12 mouse cellular contexts compared by ENCODE assay signal in genomic region chr6:87328265-87329173, GRCm38 (mm10). TPM values are rescaled to one million over a fixed set of nuclear protein-coding genes. Genes with fewer than 3 reads are reported as not detected.
DNase-seq lines count a peak whose midpoint lies in the region; ATAC-seq and TF ChIP-seq lines count a peak whose summit lies in the region.
"Had no signal": no experiment of that assay in that cellular context is flagged by ENCODE, and none has a peak within 500 bp of the region (broad histone marks: within the 10 kb centered on the region; RNA-seq: fewer than 3 reads in every experiment).

No protein-coding gene starts in this region.

- 48% methylated on average over 22 of the region's 22 CpGs for WGBS in heart, embryonic 16.5 days
- 76% methylated on average over 22 of the region's 22 CpGs for WGBS in midbrain, postnatal 0 days
- WGBS in midbrain, embryonic 16.5 days = 80% methylated on average over 22 of the region's 22 CpGs
- 60% methylated on average over 22 of the region's 22 CpGs for WGBS in kidney, adult 2 months

- peak overlapping the region; percentile 16; the same call in 1 of the 2 replicates for H3K4me2 ChIP-seq in heart, embryonic 16.5 days (ENCODE audit: low read depth, low read length)
- H3K4me2 ChIP-seq in midbrain, postnatal 0 days (ENCODE audit: low read depth, low read length, poor library complexity, severe bottlenecking) = no peak overlapping the region
- no peak overlapping the region for H3K4me2 ChIP-seq in midbrain, embryonic 16.5 days (ENCODE audit: low read length)
- H3K4me2 ChIP-seq: hindbrain, embryonic 12.5 days; neural tube, embryonic 13.5 days had no signal

- peaks cover 13% of the 10 kb centered on the region for H3K4me1 ChIP-seq in heart, embryonic 16.5 days (ENCODE audit: control insufficient read depth, insufficient read depth, low read length)
- no peaks in the 10 kb centered on the region for H3K4me1 ChIP-seq in midbrain, postnatal 0 days (ENCODE audit: insufficient read depth, low read length)
- H3K4me1 ChIP-seq in midbrain, embryonic 16.5 days (ENCODE audit: control insufficient read depth, insufficient read depth, low read length) = no peaks in the 10 kb centered on the region
- no peaks in the 10 kb centered on the region for H3K4me1 ChIP-seq in kidney, adult 2 months (ENCODE audit: control insufficient read depth, insufficient read depth, low read length)

- no peaks in the 10 kb centered on the region for H3K36me3 ChIP-seq in heart, embryonic 16.5 days (ENCODE audit: control insufficient read depth, insufficient read depth)
- no peaks in the 10 kb centered on the region for H3K36me3 ChIP-seq in midbrain, postnatal 0 days (ENCODE audit: insufficient read depth, low read length)
- no peaks in the 10 kb centered on the region for H3K36me3 ChIP-seq in midbrain, embryonic 16.5 days (ENCODE audit: control insufficient read depth, insufficient read depth, low read length)
- H3K36me3 ChIP-seq in kidney, adult 2 months (ENCODE audit: control insufficient read depth, insufficient read depth, low read length) = no peaks in the 10 kb centered on the region
- H3K36me3 ChIP-seq: hindbrain, embryonic 12.5 days; neural tube, embryonic 13.5 days had no signal

- no peak for DNase-seq in heart, adult 18-20 months
- peak; percentile 53 for DNase-seq in midbrain, postnatal 0 days (ENCODE audit: low spot score)
- peak; percentile 78 for DNase-seq in kidney, adult 2 months
- DNase-seq in lung, postnatal 10 days = peak; percentile 29
- no peak for DNase-seq in c-Kit-positive CD71-positive TER-119-positive erythroid progenitor cells, embryonic 14.5 days (ENCODE audit: low spot score)
- DNase-seq in embryo, embryonic 9.5 days (ENCODE audit: extremely low spot score) = no peak
- DNase-seq: cerebellum, adult 2 months had no signal

- no peak for TF ChIP-seq CTCF in midbrain, postnatal 0 days (IDR thresholded peaks at IDR 0.05)
- TF ChIP-seq CTCF in kidney, adult 2 months (conservative IDR thresholded peaks at IDR 0.05; ENCODE audit: insufficient read depth, insufficient read length, low read depth, low read length) = no peak

- no peak overlapping the region for H3K4me3 ChIP-seq in heart, embryonic 16.5 days (ENCODE audit: low read length)
- no peak overlapping the region for H3K4me3 ChIP-seq in midbrain, postnatal 0 days (ENCODE audit: low read depth, low read length)
- H3K4me3 ChIP-seq in midbrain, embryonic 16.5 days (ENCODE audit: low read depth, low read length) = no peak overlapping the region
- no peak overlapping the region for H3K4me3 ChIP-seq in kidney, adult 2 months (ENCODE audit: insufficient read depth, low read depth, low read length)
- H3K4me3 ChIP-seq: hindbrain, embryonic 12.5 days; neural tube, embryonic 13.5 days had no signal

- TF ChIP-seq POLR2A in kidney, adult 2 months (IDR thresholded peaks at IDR 0.05; ENCODE audit: low read depth, low read length) = no peak

- H3K9ac ChIP-seq in heart, embryonic 16.5 days (ENCODE audit: low read length) = no peak overlapping the region
- no peak overlapping the region for H3K9ac ChIP-seq in midbrain, postnatal 0 days (replicated peaks; ENCODE audit: low read length, poor library complexity, severe bottlenecking)
- H3K9ac ChIP-seq in midbrain, embryonic 16.5 days (ENCODE audit: low read depth, low read length) = no peak overlapping the region
- H3K9ac ChIP-seq: hindbrain, embryonic 12.5 days; neural tube, embryonic 13.5 days had no signal

- H3K9me3 ChIP-seq in heart, embryonic 16.5 days (replicated peaks; ENCODE audit: control insufficient read depth, low read length) = no peaks in the 10 kb centered on the region
- no peaks in the 10 kb centered on the region for H3K9me3 ChIP-seq in midbrain, postnatal 0 days (ENCODE audit: low read length)
- H3K9me3 ChIP-seq in midbrain, embryonic 16.5 days (replicated peaks; ENCODE audit: control insufficient read depth, low read length, poor library complexity, severe bottlenecking) = no peaks in the 10 kb centered on the region
- H3K9me3 ChIP-seq: hindbrain, embryonic 12.5 days; neural tube, embryonic 13.5 days had no signal

- ATAC-seq in heart, embryonic 16.5 days (replicated peaks; ENCODE audit: extremely low read depth, insufficient read depth, low FRiP score) = 0 out of 2 replicates have a peak, but pooled peaks have one; percentile 28
- ATAC-seq in midbrain, postnatal 0 days (ENCODE audit: low FRiP score) = no peak
- no peak for ATAC-seq in midbrain, embryonic 16.5 days

- H3K27ac ChIP-seq in heart, embryonic 16.5 days (ENCODE audit: low read length) = peak overlapping the region; percentile 50; the same call in 1 of the 2 replicates
- no peak overlapping the region for H3K27ac ChIP-seq in midbrain, postnatal 0 days (ENCODE audit: low read depth, low read length)
- no peak overlapping the region for H3K27ac ChIP-seq in midbrain, embryonic 16.5 days (ENCODE audit: low read length)
- H3K27ac ChIP-seq in kidney, adult 2 months (ENCODE audit: insufficient read depth, low read depth, low read length) = no peak overlapping the region
- H3K27ac ChIP-seq: hindbrain, embryonic 12.5 days; neural tube, embryonic 13.5 days had no signal

- H3K27me3 ChIP-seq in heart, embryonic 16.5 days (ENCODE audit: control insufficient read depth, insufficient read depth, low read length) = 0 out of 2 replicates have a peak, but pooled peaks cover 2% of the 10 kb centered on the region
- no peaks in the 10 kb centered on the region for H3K27me3 ChIP-seq in midbrain, postnatal 0 days (ENCODE audit: insufficient read depth, low read length)
- no peaks in the 10 kb centered on the region for H3K27me3 ChIP-seq in midbrain, embryonic 16.5 days (ENCODE audit: control insufficient read depth, insufficient read depth, low read depth, low read length)
- no peaks in the 10 kb centered on the region for H3K27me3 ChIP-seq in kidney, adult 2 months (replicated peaks; ENCODE audit: control insufficient read depth, insufficient read depth, low read length)
- H3K27me3 ChIP-seq: hindbrain, embryonic 12.5 days; neural tube, embryonic 13.5 days had no signal

RNA-seq across cellular contexts. Expression of gene Antxr1, which starts 7.1 kb away (rescaled TPM):
- 3.8 and 4.9 TPM in 2 replicates for polyA plus RNA-seq in heart, embryonic 16.5 days (2015; fragmentation: Nextera tagmentation; extraction: Ambion mirVana)
- 1 to 10 TPM; 6.5 to 7.6 TPM for total RNA-seq in heart, adult 18-20 months (2021)
- total RNA-seq in midbrain, postnatal 0 days (2014; rRNA removed) = 13.1 and 17.0 TPM in 2 replicates
- 2.2 and 2.9 TPM in 2 replicates for polyA plus RNA-seq in midbrain, postnatal 0 days (2015; fragmentation: Nextera tagmentation; extraction: Ambion mirVana)
- 2.7 and 3.0 TPM in 2 replicates for polyA plus RNA-seq in midbrain, embryonic 16.5 days (2015; fragmentation: Nextera tagmentation; extraction: Ambion mirVana)
- 2.0 and 2.5 TPM in 2 replicates for polyA plus RNA-seq in kidney, adult 2 months (2012; rRNA removed)

RNA-seq across cellular contexts. Expression of gene Gkn1, which starts 22.2 kb away (rescaled TPM):
- polyA plus RNA-seq in heart, embryonic 16.5 days (2015; fragmentation: Nextera tagmentation; extraction: Ambion mirVana) = not detected in 2 replicates
- not detected for total RNA-seq in heart, adult 18-20 months (2021)
- not detected in 2 replicates for total RNA-seq in midbrain, postnatal 0 days (2014; rRNA removed)
- not detected in 2 replicates for polyA plus RNA-seq in midbrain, postnatal 0 days (2015; fragmentation: Nextera tagmentation; extraction: Ambion mirVana)
- polyA plus RNA-seq in midbrain, embryonic 16.5 days (2015; fragmentation: Nextera tagmentation; extraction: Ambion mirVana) = not detected in 2 replicates
- 0.10 and 0.48 TPM in 2 replicates for polyA plus RNA-seq in kidney, adult 2 months (2012; rRNA removed)
- total RNA-seq: left cerebral cortex, postnatal 10 days had no signal
- polyA plus RNA-seq: hindbrain, embryonic 12.5 days; neural tube, embryonic 13.5 days had no signal

RNA-seq across cellular contexts. Expression of gene Gkn2, which starts 44.6 kb away (rescaled TPM):
- not detected in 2 replicates for polyA plus RNA-seq in heart, embryonic 16.5 days (2015; fragmentation: Nextera tagmentation; extraction: Ambion mirVana)
- total RNA-seq in heart, adult 18-20 months (2021) = not detected
- not detected in 2 replicates for total RNA-seq in midbrain, postnatal 0 days (2014; rRNA removed)
- polyA plus RNA-seq in midbrain, postnatal 0 days (2015; fragmentation: Nextera tagmentation; extraction: Ambion mirVana) = not detected in 2 replicates
- not detected in 2 replicates for polyA plus RNA-seq in midbrain, embryonic 16.5 days (2015; fragmentation: Nextera tagmentation; extraction: Ambion mirVana)
- not detected in 2 replicates for polyA plus RNA-seq in kidney, adult 2 months (2012; rRNA removed)
- total RNA-seq: left cerebral cortex, postnatal 10 days had no signal
- polyA plus RNA-seq: cerebellum, adult 2 months; hindbrain, embryonic 12.5 days; neural tube, embryonic 13.5 days had no signal

Comparison
In these comparisons a context has a peak if more than half of its experiments do, and no peak if none do; other contexts are left out.
1. DNase-seq: peak in midbrain, postnatal 0 days (single experiment), kidney, adult 2 months (single experiment) and lung, postnatal 10 days (single experiment); none in heart, adult 18-20 months (0 of 2), c-Kit-positive CD71-positive TER-119-positive erythroid progenitor cells, embryonic 14.5 days (single experiment) and embryo, embryonic 9.5 days (single experiment).